ENCODE assay signal across 9 mouse cellular contexts in genomic region chr8:104961537-104961961, GRCm38 (mm10). TPM values are rescaled to one million over a fixed set of nuclear protein-coding genes. Genes with fewer than 3 reads are reported as not detected.
DNase-seq lines count a peak whose midpoint lies in the region; ATAC-seq and TF ChIP-seq lines count a peak whose summit lies in the region.
"Had no signal": no experiment of that assay in that cellular context is flagged by ENCODE, and none has a peak within 500 bp of the region (broad histone marks: within the 10 kb centered on the region; RNA-seq: fewer than 3 reads in every experiment).

Gene Ces2g (plus strand): TSS chr8:104961718.

- ATAC-seq in hindbrain, embryonic 12.5 days (ENCODE audit: low FRiP score): no peak

- H3K4me2 ChIP-seq in hindbrain, embryonic 12.5 days (replicated peaks): no peak within 1 kb of the TSS
- H3K4me2 ChIP-seq: limb, embryonic 12.5 days had no signal

- no peaks in the 10 kb centered on the region for H3K9me3 ChIP-seq in erythroblast, embryonic 14.5 days (ENCODE audit: control insufficient read depth, low read length)
- no peaks in the 10 kb centered on the region for H3K9me3 ChIP-seq in hindbrain, embryonic 12.5 days (replicated peaks)
- H3K9me3 ChIP-seq: limb, embryonic 12.5 days had no signal

- H3K4me3 ChIP-seq in cerebellum, adult 2 months (replicated peaks; ENCODE audit: insufficient read depth, low read depth, low read length): no peak within 1 kb of the TSS
- peak within 1 kb of the TSS; percentile 76 for H3K4me3 ChIP-seq in erythroblast, embryonic 14.5 days (replicated peaks)
- no peak within 1 kb of the TSS for H3K4me3 ChIP-seq in hindbrain, embryonic 12.5 days
- H3K4me3 ChIP-seq: limb, embryonic 12.5 days had no signal

- no peak within 1 kb of the TSS for H3K27ac ChIP-seq in cerebellum, adult 2 months (ENCODE audit: insufficient read depth, low read length)
- H3K27ac ChIP-seq in hindbrain, embryonic 12.5 days: no peak within 1 kb of the TSS
- H3K27ac ChIP-seq: limb, embryonic 12.5 days had no signal

- WGBS in cerebellum, adult 2 months: 15% methylated on average over 5 of the region's 5 CpGs
- 72% methylated on average over 5 of the region's 5 CpGs for WGBS in hindbrain, embryonic 12.5 days

- H3K9ac ChIP-seq in hindbrain, embryonic 12.5 days: no peak within 1 kb of the TSS
- H3K9ac ChIP-seq: limb, embryonic 12.5 days had no signal

- TF ChIP-seq POLR2A in cerebellum, adult 2 months (IDR thresholded peaks at IDR 0.05; ENCODE audit: borderline replicate concordance, insufficient read depth, low read length): no peak

- DNase-seq in cerebellum, postnatal 14 days: peak; percentile 32 to 56
- no peak for DNase-seq in cerebellum, adult 2 months
- peak; percentile 39 for DNase-seq in liver
- peak; percentile 20 for DNase-seq in ovary, postnatal 36 days (ENCODE audit: low spot score)
- DNase-seq in thymus, postnatal 10 days (ENCODE audit: low spot score in 2 of 2): no peak
- no peak for DNase-seq in layer of hippocampus, adult 9-11 months

- H3K4me1 ChIP-seq in cerebellum, adult 2 months (ENCODE audit: control insufficient read depth, insufficient read depth, low read length): no peaks in the 10 kb centered on the region
- peaks cover 57% of the 10 kb centered on the region for H3K4me1 ChIP-seq in erythroblast, embryonic 14.5 days (ENCODE audit: control insufficient read depth)
- no peaks in the 10 kb centered on the region for H3K4me1 ChIP-seq in hindbrain, embryonic 12.5 days
- H3K4me1 ChIP-seq: limb, embryonic 12.5 days had no signal

- no peak for TF ChIP-seq CTCF in cerebellum, adult 2 months (IDR thresholded peaks at IDR 0.05; ENCODE audit: borderline replicate concordance, insufficient read depth, low read depth, low read length)

- peaks cover 38% of the 10 kb centered on the region for H3K36me3 ChIP-seq in erythroblast, embryonic 14.5 days (ENCODE audit: control insufficient read depth)
- no peaks in the 10 kb centered on the region for H3K36me3 ChIP-seq in hindbrain, embryonic 12.5 days
- H3K36me3 ChIP-seq: limb, embryonic 12.5 days had no signal

- no peaks in the 10 kb centered on the region for H3K27me3 ChIP-seq in cerebellum, adult 2 months (ENCODE audit: control insufficient read depth, insufficient read depth, low read length)
- H3K27me3 ChIP-seq in erythroblast, embryonic 14.5 days (ENCODE audit: control insufficient read depth): no peaks in the 10 kb centered on the region
- no peaks in the 10 kb centered on the region for H3K27me3 ChIP-seq in hindbrain, embryonic 12.5 days
- H3K27me3 ChIP-seq: limb, embryonic 12.5 days had no signal

RNA-seq across cellular contexts. Expression of gene Ces2g, which starts in this region (rescaled TPM):
- 0.10 TPM in 2 replicates for polyA plus RNA-seq in cerebellum, adult 2 months (2012; rRNA removed)
- polyA plus RNA-seq in erythroblast, embryonic 14.5 days (2012): 1.3 and 1.7 TPM in 2 replicates
- not detected in 2 replicates for polyA plus RNA-seq in hindbrain, embryonic 12.5 days (2016; fragmentation: Nextera tagmentation; extraction: Ambion mirVana)
- polyA plus RNA-seq: limb, embryonic 12.5 days had no signal

Comparison
In these comparisons a context has a peak if more than half of its experiments do, and no peak if none do; other contexts are left out.
1. DNase-seq: peak in cerebellum, postnatal 14 days (2 of 2), liver (single experiment) and ovary, postnatal 36 days (single experiment); none in cerebellum, adult 2 months (0 of 2), thymus, postnatal 10 days (0 of 2) and layer of hippocampus, adult 9-11 months (single experiment).